Mouse (Mus musculus) layer of hippocampus, postnatal 36 days (tissue): Measurements from ENCODE around the gene Naaladl1. TPM values are rescaled to one million over a fixed set of nuclear protein-coding genes. Genes with fewer than 3 reads are reported as not detected.
"Not testable (repeated sequence)": the region's sequence is repeated elsewhere in the genome, so short reads cannot be mapped to it uniquely, and the experiment has no call there.

ENCODE experiments used
- DNase-seq, 2 experiments: peaks; one replicate each; pipeline ENCODE4 v3.0.0; 2022
- total RNA-seq, 2 experiments: library from RNA; stranded (reverse); gene quantifications; 2 replicates each; pipeline ENCODE4 v1.2.3; 2021

Naaladl1 gene
- total RNA-seq, 2 experiments from 2014 or later, result 0.12 TPM; not detected in 1

- DNase-seq, result not testable (repeated sequence)
Observed at GRCm38 (mm10) chr19:6130414-6131128, 25.0 kb downstream of the Naaladl1 start.

GRCm38 (mm10) chr19:6132171-6132827, 26.7 kb downstream of the Naaladl1 start:
- no peak for DNase-seq

GRCm38 (mm10) chr19:6133197-6133596, 27.6 kb downstream of the Naaladl1 start:
- DNase-seq, result not testable (repeated sequence)

GRCm38 (mm10) chr19:6136397-6136796, 30.8 kb downstream of the Naaladl1 start:
- no peak for DNase-seq

GRCm38 (mm10) chr19:6139701-6140100, 34.1 kb downstream of the Naaladl1 start:
- no peak for DNase-seq

GRCm38 (mm10) chr19:6140374-6140677, 34.7 kb downstream of the Naaladl1 start:
- no peak for DNase-seq

GRCm38 (mm10) chr19:6140678-6141393, 35.3 kb downstream of the Naaladl1 start, which contains the start of gene Batf2:
Gene Batf2, plus strand, starts transcription at chr19:6140983.
- DNase-seq, result peak; percentile 91

- no peak for DNase-seq
Observed at GRCm38 (mm10) chr19:6141394-6141749, 35.8 kb downstream of the Naaladl1 start, which contains the start of gene Arl2. Gene Arl2, minus strand, starts transcription at chr19:6141548.

GRCm38 (mm10) chr19:6144842-6145241, 39.3 kb downstream of the Naaladl1 start:
- no peak for DNase-seq

GRCm38 (mm10) chr19:6155174-6155573, 49.6 kb downstream of the Naaladl1 start:
- DNase-seq, result no peak

GRCm38 (mm10) chr19:6156372-6156771, 50.8 kb downstream of the Naaladl1 start:
- no peak for DNase-seq

- no peak for DNase-seq
Observed at GRCm38 (mm10) chr19:6157220-6157619, 51.6 kb downstream of the Naaladl1 start.

- no peak for DNase-seq
Observed at GRCm38 (mm10) chr19:6163872-6164547, 58.4 kb downstream of the Naaladl1 start.

Other genes with a start within 250 kb of the Naaladl1 start
- gene Frmd8, start 230.5 kb upstream of the Naaladl1 start, total RNA-seq, result 10 to 100 TPM; 13.5 to 14.2 TPM
- gene Slc25a45, start 228.0 kb upstream of the Naaladl1 start, total RNA-seq, result 1 to 10 TPM; 2.5 to 2.7 TPM
- gene Tigd3, start 211.6 kb upstream of the Naaladl1 start, total RNA-seq, result 1 to 10 TPM; 1.9 to 2.2 TPM
- gene Dpf2, start 192.8 kb upstream of the Naaladl1 start, total RNA-seq, result 100 to 1,000 TPM in 1 of 2 experiments, 10 to 100 TPM in 1; 92.0 to 108 TPM
- gene Cdc42ep2, start 181.0 kb upstream of the Naaladl1 start, total RNA-seq, result 1 to 10 TPM; 4.4 to 5.5 TPM
- 1 to 10 TPM; 5.3 to 5.5 TPM for gene Pola2, start 141.6 kb upstream of the Naaladl1 start, total RNA-seq
- not detected for gene Slc22a20, start 119.6 kb upstream of the Naaladl1 start, total RNA-seq
- 10 to 100 TPM; 20.5 to 26.0 TPM for gene Capn1, start 89.9 kb upstream of the Naaladl1 start, total RNA-seq
- 10 to 100 TPM; 46.4 to 52.3 TPM for gene Syvn1, start 59.2 kb upstream of the Naaladl1 start, total RNA-seq
- gene Mrpl49, start 48.0 kb upstream of the Naaladl1 start, total RNA-seq, result 10 to 100 TPM; 46.8 to 47.9 TPM
- gene Fau, start 47.9 kb upstream of the Naaladl1 start, total RNA-seq, result 100 to 1,000 TPM; 676 to 701 TPM
- gene Znhit2, start 44.6 kb upstream of the Naaladl1 start, total RNA-seq, result 10 to 100 TPM; 33.1 to 35.2 TPM
- gene Tm7sf2, start 37.4 kb upstream of the Naaladl1 start, total RNA-seq, result 10 to 100 TPM; 26.4 to 34.2 TPM
- gene Vps51, start 28.6 kb upstream of the Naaladl1 start, total RNA-seq, result 10 to 100 TPM; 85.3 to 88.8 TPM
- gene Tmem262, start 25.7 kb upstream of the Naaladl1 start, total RNA-seq, result not detected
- 1 to 10 TPM; 1.5 to 1.6 TPM for gene Gm28374, start 23.5 kb upstream of the Naaladl1 start, total RNA-seq
- 10 to 100 TPM; 39.6 to 40.3 TPM for gene Zfpl1, start 20.8 kb upstream of the Naaladl1 start, total RNA-seq
- gene Cdca5, start 20.8 kb upstream of the Naaladl1 start, total RNA-seq, result under 1 TPM; 0.17 to 0.43 TPM
- not detected for gene AC131692.1, start 11.4 kb upstream of the Naaladl1 start, total RNA-seq
- gene Sac3d1, start 12.9 kb downstream of the Naaladl1 start, total RNA-seq, result 10 to 100 TPM; 14.7 to 14.9 TPM
- gene Snx15, start 22.5 kb downstream of the Naaladl1 start, total RNA-seq, result 10 to 100 TPM; 40.2 to 42.5 TPM
- under 1 TPM; 0.28 to 0.60 TPM for gene Batf2, start 35.2 kb downstream of the Naaladl1 start, total RNA-seq
- gene Arl2, start 35.8 kb downstream of the Naaladl1 start, total RNA-seq, result 10 to 100 TPM; 69.1 to 73.2 TPM
- not detected for gene Majin, start 78.6 kb downstream of the Naaladl1 start, total RNA-seq
- not detected for gene Gpha2, start 120.6 kb downstream of the Naaladl1 start, total RNA-seq
- 100 to 1,000 TPM; 135 to 137 TPM for gene Ppp2r5b, start 130.1 kb downstream of the Naaladl1 start, total RNA-seq
- 10 to 100 TPM; 31.3 to 34.0 TPM for gene Atg2a, start 135.9 kb downstream of the Naaladl1 start, total RNA-seq
- 10 to 100 TPM; 72.8 to 82.2 TPM for gene Ehd1, start 170.9 kb downstream of the Naaladl1 start, total RNA-seq
- 1 to 10 TPM; 4.3 to 6.9 TPM for gene Cdc42bpg, start 200.7 kb downstream of the Naaladl1 start, total RNA-seq
- 10 to 100 TPM; 63.3 to 69.8 TPM for gene Men1, start 229.2 kb downstream of the Naaladl1 start, total RNA-seq
- gene Map4k2, start 235.4 kb downstream of the Naaladl1 start, total RNA-seq, result 10 to 100 TPM; 74.9 to 87.7 TPM